Mouse (Mus musculus): ENCODE data around the gene Olfr550. TPM values are rescaled to one million over a fixed set of nuclear protein-coding genes. Genes with fewer than 3 reads are reported as not detected.

Olfr550 gene
- polyA plus RNA-seq, 1 experiment: not detected

Other genes with a start within 250 kb of the Olfr550 start
- gene Rrm1, start 129.7 kb upstream of the Olfr550 start, polyA plus RNA-seq (2012; rRNA removed): 12.6 and 16.6 TPM in 2 replicates
- gene Olfr543, start 89.8 kb upstream of the Olfr550 start, polyA plus RNA-seq (2012; rRNA removed): 0.08 TPM in 1 of 2 replicates, not detected in the other
- not detected in 2 replicates for gene Olfr544, start 83.1 kb upstream of the Olfr550 start, polyA plus RNA-seq (2012; rRNA removed)
- 0.10 TPM in 1 of 2 replicates, not detected in the other for gene Olfr545, start 71.9 kb upstream of the Olfr550 start, polyA plus RNA-seq (2012; rRNA removed)
- not detected in 2 replicates for gene Olfr547, start 36.7 kb upstream of the Olfr550 start, polyA plus RNA-seq (2012; rRNA removed)
- not detected in 2 replicates for gene Olfr548-ps1, start 30.5 kb upstream of the Olfr550 start, polyA plus RNA-seq (2012; rRNA removed)
- gene Olfr549, start 21.6 kb upstream of the Olfr550 start, polyA plus RNA-seq (2012; rRNA removed): 0.08 TPM in 1 of 2 replicates, not detected in the other
- gene Trim21, start 6.0 kb upstream of the Olfr550 start, polyA plus RNA-seq (2012; rRNA removed): 2.3 and 2.8 TPM in 2 replicates
- not detected in 2 replicates for gene Olfr551, start 20.4 kb downstream of the Olfr550 start, polyA plus RNA-seq (2012; rRNA removed)
- not detected in 2 replicates for gene Olfr552, start 26.3 kb downstream of the Olfr550 start, polyA plus RNA-seq (2012; rRNA removed)
- not detected in 2 replicates for gene Olfr553, start 46.8 kb downstream of the Olfr550 start, polyA plus RNA-seq (2012; rRNA removed)
- not detected in 2 replicates for gene Olfr554, start 67.0 kb downstream of the Olfr550 start, polyA plus RNA-seq (2012; rRNA removed)
- not detected in 2 replicates for gene Olfr555, start 87.4 kb downstream of the Olfr550 start, polyA plus RNA-seq (2012; rRNA removed)
- not detected in 2 replicates for gene Olfr556, start 93.5 kb downstream of the Olfr550 start, polyA plus RNA-seq (2012; rRNA removed)
- 16.2 and 16.3 TPM in 2 replicates for gene Trim68, start 115.9 kb downstream of the Olfr550 start, polyA plus RNA-seq (2012; rRNA removed)
- gene Olfr557, start 124.5 kb downstream of the Olfr550 start, polyA plus RNA-seq (2012; rRNA removed): not detected in 2 replicates
- 0.67 and 0.68 TPM in 2 replicates for gene Olfr558, start 130.8 kb downstream of the Olfr550 start, polyA plus RNA-seq (2012; rRNA removed)
- not detected in 2 replicates for gene Olfr33, start 147.6 kb downstream of the Olfr550 start, polyA plus RNA-seq (2012; rRNA removed)
- not detected in 2 replicates for gene Olfr559, start 156.0 kb downstream of the Olfr550 start, polyA plus RNA-seq (2012; rRNA removed)
- 0.14 and 0.21 TPM in 2 replicates for gene Olfr560, start 187.9 kb downstream of the Olfr550 start, polyA plus RNA-seq (2012; rRNA removed)
- gene Olfr78, start 188.0 kb downstream of the Olfr550 start, polyA plus RNA-seq (2012; rRNA removed): 4.4 and 5.7 TPM in 2 replicates
- not detected in 2 replicates for gene Olfr561, start 199.8 kb downstream of the Olfr550 start, polyA plus RNA-seq (2012; rRNA removed)
- not detected in 2 replicates for gene Olfr564, start 232.0 kb downstream of the Olfr550 start, polyA plus RNA-seq (2012; rRNA removed)